Mouse (Mus musculus) A20 (cell line): ENCODE data around the gene Tet1.

Experiments used
- DNase-seq: peaks from one replicate; pipeline ENCODE4 v3.0.0-alpha.2; 2011; ENCODE audit warnings: low read depth, low spot score

Gene Tet1

GRCm38 (mm10) chr10:62892549-62893232 lies 16.1 kb downstream of the Tet1 start:
- DNase-seq, result no peak

GRCm38 (mm10) chr10:62891025-62891424 lies 17.8 kb downstream of the Tet1 start:
- DNase-seq, result no peak

GRCm38 (mm10) chr10:62886799-62887591 lies 21.8 kb downstream of the Tet1 start:
- DNase-seq, result no peak

- no peak for DNase-seq
These were observed 22.6 kb downstream of the Tet1 start for GRCm38 (mm10) chr10:62885969-62886798.

GRCm38 (mm10) chr10:62885460-62885859 lies 23.3 kb downstream of the Tet1 start:
- DNase-seq, result no peak

GRCm38 (mm10) chr10:62884517-62884916 lies 24.3 kb downstream of the Tet1 start:
- no peak for DNase-seq

- peak; percentile 80 for DNase-seq
These were observed 24.8 kb downstream of the Tet1 start for GRCm38 (mm10) chr10:62883933-62884372.

GRCm38 (mm10) chr10:62881211-62881610 lies 27.6 kb downstream of the Tet1 start:
- peak; percentile 64 for DNase-seq

GRCm38 (mm10) chr10:62878056-62878455 lies 30.7 kb downstream of the Tet1 start:
- peak; percentile 63 for DNase-seq

GRCm38 (mm10) chr10:62875565-62875964 lies 33.2 kb downstream of the Tet1 start:
- no peak for DNase-seq

- peak; percentile 26 for DNase-seq
These were observed 34.0 kb downstream of the Tet1 start for GRCm38 (mm10) chr10:62874828-62875227.

- DNase-seq, result no peak
These were observed 42.6 kb downstream of the Tet1 start for GRCm38 (mm10) chr10:62866035-62866791.

GRCm38 (mm10) chr10:62865167-62866034 lies 43.4 kb downstream of the Tet1 start:
- no peak for DNase-seq

- peak; percentile 53 for DNase-seq
These were observed 45.2 kb downstream of the Tet1 start for GRCm38 (mm10) chr10:62863563-62863962.

- DNase-seq, result peak; percentile 54
These were observed 46.4 kb downstream of the Tet1 start for GRCm38 (mm10) chr10:62862435-62862834.

GRCm38 (mm10) chr10:62858967-62859366 lies 49.8 kb downstream of the Tet1 start:
- no peak for DNase-seq

- DNase-seq, result no peak
These were observed 52.0 kb downstream of the Tet1 start for GRCm38 (mm10) chr10:62856690-62857290.

GRCm38 (mm10) chr10:62854992-62855391 lies 53.8 kb downstream of the Tet1 start:
- no peak for DNase-seq

GRCm38 (mm10) chr10:62854581-62854980 lies 54.2 kb downstream of the Tet1 start:
- DNase-seq, result no peak

- DNase-seq, result no peak
These were observed 57.2 kb downstream of the Tet1 start for GRCm38 (mm10) chr10:62851578-62851977.
